Mouse (Mus musculus) thymus, adult 2 months (tissue): ENCODE data around the gene Saysd1.

ENCODE experiments used
- CTCF ChIP-seq: fragments of 200-500 bp; IDR thresholded peaks from 2 replicates; pipeline ENCODE4 v1.5.1; 2012; ENCODE audit warnings: mild to moderate bottlenecking, control low read depth, low read length, moderate library complexity, borderline replicate concordance; ENCODE audit not compliant: control insufficient read depth, poor library complexity, insufficient read depth; ENCODE audit errors: extremely low read depth
- POLR2A ChIP-seq: fragments of 200-500 bp; IDR thresholded peaks from 2 replicates; pipeline ENCODE4 v1.6.1; 2012; ENCODE audit warnings: mild to moderate bottlenecking, low read length, control low read depth, moderate library complexity; ENCODE audit not compliant: control insufficient read depth, poor library complexity, insufficient read depth; ENCODE audit errors: extremely low read depth

DNA sequence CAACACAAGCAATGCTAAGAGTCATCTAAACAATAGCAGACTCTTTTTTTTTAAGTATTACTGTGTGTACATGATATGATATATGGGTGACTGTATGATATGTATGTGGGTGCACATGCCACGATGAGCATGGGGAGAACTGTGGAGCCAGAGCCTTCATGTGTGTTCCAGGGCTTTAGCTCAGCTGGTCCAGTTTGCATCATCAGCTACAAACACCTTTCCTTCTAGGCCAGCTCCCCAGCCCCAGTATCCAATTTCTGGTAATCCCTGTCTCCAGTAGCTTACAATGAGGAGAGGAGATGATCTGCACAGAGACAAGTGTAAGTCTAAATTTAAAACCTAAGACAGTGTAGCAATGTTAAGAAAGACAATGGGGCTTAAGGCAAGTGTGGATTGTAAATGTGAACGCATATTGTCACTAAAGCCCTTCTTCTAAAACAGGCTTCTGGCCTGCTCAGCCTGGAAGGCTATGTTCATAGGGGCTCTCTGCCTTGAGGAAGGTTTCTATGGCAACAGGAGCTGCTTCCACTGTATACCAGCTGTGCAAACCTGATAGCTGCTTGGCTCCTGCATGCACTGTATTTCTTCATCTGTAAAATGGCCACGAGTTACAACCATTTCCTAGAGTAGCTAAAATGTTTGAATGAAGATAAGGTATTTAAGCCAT, 90.4 kb downstream of the Saysd1 start:
- no peak for TF ChIP-seq CTCF
- TF ChIP-seq POLR2A: no peak
